Mouse (Mus musculus) embryonic facial prominence, embryonic 11.5 days (tissue): ENCODE data around the gene Fam189b. TPM values are rescaled to one million over a fixed set of nuclear protein-coding genes. Genes with fewer than 3 reads are reported as not detected.
A peak's percentile ranks its signal among the peaks of the same experiment; 100 is the strongest.
"Not testable (repeated sequence)": the region's sequence is repeated elsewhere in the genome, so short reads cannot be mapped to it uniquely, and the experiment has no call there.

Experiments used
- ATAC-seq: fragments of 200-750 bp; cut with Nextera tagmentation; replicated peaks from 2 replicates; pipeline ENCODE4 v1.8.0; 2017; ENCODE audit warnings: low read depth; ENCODE audit not compliant: insufficient number of reproducible peaks, low FRiP score, low TSS enrichment
- DNase-seq: peaks from one replicate; pipeline ENCODE4 v3.0.0-alpha.2; 2015; ENCODE audit warnings: low spot score
- H3K27ac ChIP-seq: fragments of 300-500 bp; sonication (generic); replicated peaks from 2 replicates; pipeline ENCODE4 v1.5.1; 2014; ENCODE audit warnings: mild to moderate bottlenecking, low read depth, low read length, control low read depth
- H3K27me3 ChIP-seq: fragments of 300-500 bp; sonication (generic); 2 replicates; pipeline ENCODE4 v1.6.1; 2014; ENCODE audit warnings: mild to moderate bottlenecking, low read length, moderate library complexity, mixed read lengths; ENCODE audit not compliant: control insufficient read depth, insufficient read depth
- H3K36me3 ChIP-seq: fragments of 300-500 bp; sonication (generic); replicated peaks from 2 replicates; pipeline ENCODE4 v1.6.1; 2014; ENCODE audit warnings: low read depth, mild to moderate bottlenecking, low read length, moderate library complexity, mixed read lengths; ENCODE audit not compliant: control insufficient read depth, insufficient read depth
- H3K4me1 ChIP-seq: fragments of 300-500 bp; sonication (generic); 2 replicates; pipeline ENCODE4 v1.6.1; 2014; ENCODE audit warnings: low read length, mixed read lengths; ENCODE audit not compliant: control insufficient read depth, insufficient read depth
- H3K4me2 ChIP-seq: fragments of 300-500 bp; sonication (generic); 2 replicates; pipeline ENCODE4 v1.6.1; 2014; ENCODE audit warnings: low read depth, mild to moderate bottlenecking, control low read depth, low read length, moderate library complexity
- H3K4me3 ChIP-seq: fragments of 300-500 bp; sonication (generic); 2 replicates; pipeline ENCODE4 v1.5.1; 2014; ENCODE audit warnings: low read depth, low read length, control low read depth
- H3K9ac ChIP-seq: fragments of 300-500 bp; sonication (generic); replicated peaks from 2 replicates; pipeline ENCODE4 v1.6.1; 2014; ENCODE audit warnings: mild to moderate bottlenecking, control low read depth, low read length
- H3K9me3 ChIP-seq: fragments of 300-500 bp; sonication (generic); replicated peaks from 2 replicates; pipeline ENCODE4 v1.6.1; 2016; ENCODE audit warnings: mild to moderate bottlenecking, low read length, inconsistent platforms, mixed read lengths; ENCODE audit not compliant: control insufficient read depth
- WGBS: fragments of 180-500 bp; shearing (Covaris S2); extraction: QIAGEN DNeasy Blood & Tissue Kit; methylation state at CpG from one replicate; pipeline ENCODE4 v1.1.7; 2014; 5-methylcytosine and 5-hydroxymethylcytosine counted together
- polyA plus RNA-seq: library from polyadenylated mRNA; unstranded; fragments of >200 nt; fragmentation: Nextera tagmentation; extraction: Ambion mirVana; gene quantifications from 2 replicates; pipeline ENCODE4 v1.2.1, GENCODE M21; 2014

Gene Fam189b
- polyA plus RNA-seq, 1 experiment from 2014 or later: 15.3 TPM

DNA sequence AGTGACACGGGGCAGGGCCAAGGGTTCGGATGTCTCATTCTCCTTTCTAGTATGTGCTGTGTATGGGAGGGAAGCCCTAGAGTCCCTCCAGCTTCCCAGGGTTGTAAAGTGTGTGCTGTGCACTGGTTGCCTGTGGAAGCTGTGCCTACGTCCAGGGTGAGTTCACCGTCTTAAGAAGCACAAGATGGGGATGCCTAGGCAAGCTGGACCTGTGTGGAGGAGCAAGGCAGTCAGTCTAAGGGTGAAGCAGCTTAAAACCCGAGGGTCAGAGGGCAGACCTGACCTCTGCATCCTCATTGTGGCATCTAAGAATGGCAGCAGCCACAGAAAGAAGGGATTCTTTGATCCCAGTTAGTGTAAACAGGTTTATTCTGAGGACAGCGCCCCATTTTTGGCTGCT is 25.8 kb downstream of the Fam189b start:
- Histone ChIP-seq H3K27ac (no peak overlapping the region), H3K4me1 (no peaks in the 10 kb centered on the region), H3K27me3 (no peaks in the 10 kb centered on the region), H3K9me3 (no peaks in the 10 kb centered on the region), H3K36me3 (peaks cover 6% of the 10 kb centered on the region), H3K9ac (no peak overlapping the region), H3K4me2 (no peak overlapping the region), H3K4me3 (no peak overlapping the region)
- ATAC-seq (no peak), DNase-seq (no peak)
- 84% methylated on average over 6 of the region's 6 CpGs for WGBS

DNA sequence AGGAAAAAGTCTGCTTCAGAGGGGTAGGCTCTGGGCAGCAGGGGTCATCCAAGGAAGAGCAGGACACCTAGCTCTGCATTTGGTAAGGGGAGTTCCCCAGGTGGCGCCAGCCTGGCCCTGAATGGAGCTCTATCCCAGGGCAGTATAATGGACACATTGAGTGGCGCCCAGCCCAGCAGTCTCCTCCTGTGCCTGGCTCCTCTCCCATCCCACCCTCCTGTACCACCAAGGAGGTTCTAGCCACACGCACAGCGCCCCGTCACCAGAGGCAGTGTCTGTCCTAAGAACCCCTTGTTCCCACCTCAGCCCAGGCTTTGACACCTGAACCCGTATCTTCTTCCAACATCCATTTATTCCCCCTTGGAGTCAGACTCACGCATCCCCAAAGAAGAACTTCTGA is 26.8 kb downstream of the Fam189b start:
- H3K4me3 ChIP-seq: no peak overlapping the region
- no peak for ATAC-seq
- no peak overlapping the region for H3K4me2 ChIP-seq
- no peaks in the 10 kb centered on the region for H3K4me1 ChIP-seq
- H3K27ac ChIP-seq: no peak overlapping the region
- no peaks in the 10 kb centered on the region for H3K9me3 ChIP-seq
- H3K27me3 ChIP-seq: no peaks in the 10 kb centered on the region
- WGBS: 92% methylated on average over 7 of the region's 7 CpGs
- H3K9ac ChIP-seq: no peak overlapping the region
- peaks cover 6% of the 10 kb centered on the region for H3K36me3 ChIP-seq
- no peak for DNase-seq

DNA sequence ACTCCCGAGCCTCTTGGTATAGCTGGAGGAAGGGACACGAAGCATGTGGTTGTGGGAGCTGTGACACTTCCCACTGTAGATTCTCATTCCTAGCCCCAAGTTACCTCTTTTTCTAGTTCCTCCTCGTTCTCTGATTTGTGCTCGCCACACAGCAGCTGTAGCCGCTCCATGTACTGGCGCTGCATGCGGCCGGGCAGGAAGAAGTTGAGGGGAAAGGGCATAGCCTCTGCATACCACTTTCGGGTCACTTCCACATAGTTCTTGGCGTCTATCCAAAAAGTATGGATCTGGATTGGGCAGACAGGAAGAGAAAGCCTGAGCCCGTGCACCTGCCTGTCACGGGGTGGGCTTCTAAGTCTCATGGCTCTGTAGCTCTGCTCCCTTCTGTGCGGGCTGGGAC is 27.2 kb downstream of the Fam189b start:
- Histone ChIP-seq H3K9ac (no peak overlapping the region), H3K4me1 (no peaks in the 10 kb centered on the region), H3K4me3 (no peak overlapping the region), H3K27ac (no peak overlapping the region), H3K36me3 (peaks cover 6% of the 10 kb centered on the region), H3K4me2 (no peak overlapping the region), H3K27me3 (no peaks in the 10 kb centered on the region), H3K9me3 (no peaks in the 10 kb centered on the region)
- no peak for ATAC-seq
- no peak for DNase-seq
- WGBS: 89% methylated on average over 13 of the region's 13 CpGs

DNA sequence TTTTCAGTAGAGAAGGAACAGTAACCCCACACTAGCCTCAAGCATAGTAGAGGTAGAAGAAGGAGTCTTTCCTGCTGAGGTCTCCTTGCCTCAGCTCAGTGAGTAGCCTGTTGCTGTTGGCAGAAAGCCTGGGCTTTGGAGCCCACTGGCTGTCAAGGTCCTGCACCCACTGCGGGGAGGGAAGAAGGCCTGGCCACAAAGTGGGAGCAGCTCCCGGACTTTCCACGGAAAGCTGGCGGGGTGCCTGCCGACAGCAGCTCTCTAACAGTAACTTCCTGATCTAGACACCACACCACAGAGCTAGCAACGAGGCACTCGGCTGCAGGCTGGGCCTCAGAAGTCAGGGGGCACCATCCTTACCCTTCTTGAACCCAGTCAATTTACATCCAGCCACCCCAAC is 27.8 kb downstream of the Fam189b start:
- Histone ChIP-seq H3K9me3 (no peaks in the 10 kb centered on the region), H3K9ac (no peak overlapping the region), H3K4me1 (peaks cover 3% of the 10 kb centered on the region; the same call in 1 of the 2 replicates), H3K4me2 (no peak overlapping the region), H3K4me3 (no peak overlapping the region), H3K27me3 (no peaks in the 10 kb centered on the region), H3K36me3 (peaks cover 6% of the 10 kb centered on the region), H3K27ac (no peak overlapping the region)
- 81% methylated on average over 7 of the region's 7 CpGs for WGBS
- no peak for DNase-seq
- no peak for ATAC-seq

DNA sequence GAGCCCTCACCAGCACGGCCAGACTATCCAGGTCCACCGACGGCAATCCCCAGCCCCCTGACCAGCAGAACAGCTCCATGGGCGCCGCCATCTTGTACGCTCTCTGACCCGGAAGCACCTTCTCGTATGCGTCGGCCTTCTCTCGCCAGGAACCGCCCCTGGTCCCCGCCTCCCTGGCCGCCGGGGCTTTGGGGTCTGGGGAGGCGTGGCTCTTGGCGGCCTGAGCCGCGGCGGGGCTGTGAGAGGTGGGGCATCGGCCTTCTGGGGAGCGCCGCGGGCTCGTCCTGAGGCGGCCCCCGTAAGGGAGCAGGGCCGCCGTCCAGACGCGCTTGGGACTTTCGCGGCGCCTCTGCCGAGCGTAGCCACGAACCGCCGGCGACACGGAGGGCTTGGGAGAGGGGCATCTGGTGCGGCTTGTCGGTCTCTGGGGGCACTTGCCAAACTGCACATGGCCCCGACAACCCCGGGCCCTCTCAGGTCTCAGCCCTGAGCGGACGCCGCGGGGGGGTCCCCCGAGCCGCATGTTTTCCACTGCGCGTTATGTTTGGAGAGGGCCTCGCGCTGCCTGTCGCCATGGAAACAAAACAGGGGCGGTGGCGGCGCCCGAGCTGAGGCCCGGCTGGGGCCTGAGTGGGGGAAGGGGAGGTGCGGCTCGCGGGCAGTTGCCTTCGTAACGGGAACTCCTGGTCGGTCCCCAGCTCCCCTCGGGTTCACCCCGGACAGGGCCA is 31.0 kb downstream of the Fam189b start:
- no peaks in the 10 kb centered on the region for H3K9me3 ChIP-seq
- ATAC-seq (peak; percentile 85), DNase-seq (peak; percentile 98)
- H3K4me1 ChIP-seq: peaks cover 3% of the 10 kb centered on the region
- H3K4me2 ChIP-seq: peak overlapping the region; percentile 58
- no peaks in the 10 kb centered on the region for H3K27me3 ChIP-seq
- no peaks in the 10 kb centered on the region for H3K36me3 ChIP-seq
- H3K9ac ChIP-seq: peak overlapping the region; percentile 71
- peak overlapping the region; percentile 70 for H3K4me3 ChIP-seq
- WGBS: under 1% methylated on average over 67 of the region's 69 CpGs
- peak overlapping the region; percentile 85 for H3K27ac ChIP-seq

DNA sequence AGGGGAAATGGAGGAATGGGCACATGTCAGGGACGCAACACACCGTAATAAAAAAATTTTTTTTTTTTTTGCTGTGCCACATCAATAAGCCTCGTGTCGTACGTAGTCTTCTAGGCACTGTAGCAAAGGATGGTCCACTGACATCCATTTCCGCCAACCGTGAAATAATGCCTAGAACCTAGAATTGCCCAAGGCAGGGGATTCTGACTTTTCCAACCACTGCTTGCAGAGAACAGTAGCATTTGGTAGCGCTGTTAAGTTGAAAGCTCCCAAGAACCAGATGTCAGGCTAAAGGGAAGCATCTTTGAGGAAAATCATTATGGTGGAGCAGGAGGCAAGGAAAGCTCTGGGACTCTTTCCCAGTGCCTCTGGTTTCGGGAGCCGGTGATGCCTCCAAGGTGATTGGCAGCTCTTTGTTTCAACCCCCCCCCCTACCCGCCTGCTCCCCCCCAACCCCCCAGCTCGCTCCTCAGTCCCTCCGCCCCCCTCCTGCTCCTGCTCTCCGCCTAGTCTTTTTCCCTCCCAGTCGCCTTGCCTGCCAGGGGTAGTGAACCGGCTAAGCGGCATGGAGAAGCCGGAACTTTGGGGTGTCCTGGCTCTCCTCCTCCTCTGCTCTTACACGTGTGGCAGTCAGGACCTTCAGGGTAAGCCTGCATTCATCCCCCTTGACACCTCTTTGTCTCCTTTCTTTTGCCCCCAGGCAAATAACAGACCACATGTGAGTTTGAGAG is 31.9 kb downstream of the Fam189b start, which contains the start of gene Thbs3:
Gene Thbs3, plus strand, starts transcription at position 500 of the 731 bp plus-strand sequence.
- peak within 1 kb of the TSS; percentile 58 for H3K4me2 ChIP-seq
- no peaks in the 10 kb centered on the region for H3K9me3 ChIP-seq
- DNase-seq (peak; percentile 71), ATAC-seq (no peak)
- no peaks in the 10 kb centered on the region; the same call in 1 of the 2 replicates for H3K36me3 ChIP-seq
- H3K27ac ChIP-seq: peak within 1 kb of the TSS; percentile 85
- peak within 1 kb of the TSS; percentile 71 for H3K9ac ChIP-seq
- peak within 1 kb of the TSS; percentile 70 for H3K4me3 ChIP-seq
- no peaks in the 10 kb centered on the region for H3K27me3 ChIP-seq
- peaks cover 3% of the 10 kb centered on the region for H3K4me1 ChIP-seq
- WGBS: under 1% methylated on average over 14 of the region's 19 CpGs

DNA sequence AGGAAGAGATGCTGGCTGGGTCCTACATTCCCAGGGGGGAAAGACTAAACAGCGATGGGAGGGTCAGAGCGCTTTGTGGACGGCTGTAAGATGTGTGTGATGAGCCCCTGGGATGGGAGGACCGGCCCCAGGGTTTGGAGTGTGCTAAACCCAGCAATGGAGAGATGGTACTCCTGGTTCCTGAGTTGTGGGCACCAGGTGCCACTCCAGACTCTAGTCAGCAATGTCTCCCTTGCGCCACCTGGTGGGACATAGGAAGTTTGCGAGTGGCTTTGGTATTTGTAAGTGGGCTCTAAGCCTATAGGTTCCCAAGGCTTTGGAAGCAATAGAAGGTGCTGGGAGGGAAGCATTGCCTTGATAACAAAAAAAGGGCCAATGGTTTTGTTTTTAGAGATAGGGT is 32.9 kb downstream of the Fam189b start:
- no peaks in the 10 kb centered on the region for H3K27me3 ChIP-seq
- H3K27ac ChIP-seq: peak overlapping the region; percentile 85; the same call in 1 of the 2 replicates
- peak overlapping the region; percentile 58 for H3K4me2 ChIP-seq
- H3K36me3 ChIP-seq: no peaks in the 10 kb centered on the region; the same call in 1 of the 2 replicates
- WGBS: 0% methylated on average over 6 of the region's 6 CpGs
- no peaks in the 10 kb centered on the region for H3K9me3 ChIP-seq
- H3K9ac ChIP-seq: peak overlapping the region; percentile 71
- DNase-seq: peak; percentile 96
- peak overlapping the region; percentile 70 for H3K4me3 ChIP-seq
- peak; percentile 8 for ATAC-seq
- peaks cover 3% of the 10 kb centered on the region for H3K4me1 ChIP-seq

DNA sequence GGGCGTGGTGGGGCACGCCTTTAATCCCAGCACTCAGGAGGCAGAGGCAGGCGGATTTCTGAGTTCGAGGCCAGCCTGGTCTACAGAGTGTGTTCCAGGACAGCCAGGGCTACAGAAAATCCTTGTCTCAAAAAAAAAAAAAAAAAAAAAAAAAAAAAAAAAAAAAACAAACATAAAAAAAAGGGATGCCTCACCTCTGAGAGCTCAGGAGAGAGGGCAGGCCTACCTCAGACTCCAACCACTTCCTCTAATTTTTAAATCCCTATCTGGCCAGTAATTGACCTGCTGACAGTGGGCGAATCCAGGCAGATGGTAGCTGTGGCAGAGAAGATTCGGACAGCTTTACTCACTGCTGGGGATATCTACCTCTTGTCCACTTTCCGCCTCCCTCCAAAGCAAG is 33.5 kb downstream of the Fam189b start:
- not testable (repeated sequence) for H3K4me2 ChIP-seq, H3K9ac ChIP-seq, H3K27me3 ChIP-seq, H3K9me3 ChIP-seq, H3K4me1 ChIP-seq, ATAC-seq, H3K27ac ChIP-seq, DNase-seq, H3K36me3 ChIP-seq, H3K4me3 ChIP-seq
- WGBS: 71% methylated on average over 7 of the region's 7 CpGs
